Mouse (Mus musculus): ENCODE data around the gene Bpifa2.

DNA sequence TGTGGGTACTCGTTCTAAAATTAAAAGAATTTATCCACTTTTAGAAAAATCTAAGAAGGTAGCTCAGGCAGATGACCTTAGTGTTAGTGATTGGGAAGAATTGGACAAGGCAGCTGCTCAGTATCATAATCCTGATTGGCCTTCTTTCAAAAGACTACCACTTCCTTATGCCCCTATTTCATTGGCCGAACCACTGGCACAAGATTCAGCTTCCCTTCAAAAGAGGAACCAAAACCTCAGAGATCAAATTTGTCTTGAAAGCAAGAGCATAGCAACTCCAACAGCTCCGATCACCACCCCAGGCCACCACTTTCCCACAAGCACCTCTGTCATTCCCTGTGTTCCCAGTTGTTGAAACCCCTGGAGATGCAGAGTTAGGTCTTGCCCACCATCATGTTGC, 36.7 kb downstream of the Bpifa2 start:
- TF ChIP-seq TAL1 (conservative IDR thresholded peaks at IDR 0.05; ENCODE audit: low read depth, low read length) (no peak), CTCF (IDR thresholded peaks at IDR 0.05; ENCODE audit: low read depth, low read length) (no peak), GATA1 (IDR thresholded peaks at IDR 0.05; ENCODE audit: borderline replicate concordance, low read length) (no peak), POLR2AphosphoS5 (IDR thresholded peaks at IDR 0.05; ENCODE audit: insufficient replicate concordance, low read depth, low read length) (no peak)
